In genomic region chr17:84512516-84513085, GRCm38 (mm10) we compare ENCODE assay signal across 9 mouse cellular contexts. TPM values are rescaled to one million over a fixed set of nuclear protein-coding genes. Genes with fewer than 3 reads are reported as not detected.
DNase-seq lines count a peak whose midpoint lies in the region; ATAC-seq and TF ChIP-seq lines count a peak whose summit lies in the region.
"Had no signal": no experiment of that assay in that cellular context is flagged by ENCODE, and none has a peak within 500 bp of the region (broad histone marks: within the 10 kb centered on the region; RNA-seq: fewer than 3 reads in every experiment).

No protein-coding gene starts in this region.

- peak overlapping the region; percentile 51 for H3K4me3 ChIP-seq in liver, adult 2 months (ENCODE audit: insufficient read depth, low read depth, low read length)
- peak overlapping the region; percentile 83 for H3K4me3 ChIP-seq in embryonic facial prominence, embryonic 15.5 days (replicated peaks)
- H3K4me3 ChIP-seq in kidney, embryonic 15.5 days (replicated peaks), result peak overlapping the region; percentile 63
- peak overlapping the region; percentile 67 for H3K4me3 ChIP-seq in midbrain, embryonic 11.5 days (ENCODE audit: low read depth, low read length)

- TF ChIP-seq CTCF in liver, adult 2 months (IDR thresholded peaks at IDR 0.05; ENCODE audit: low read depth, low read length), result no peak

- H3K9ac ChIP-seq in liver, adult 2 months (ENCODE audit: low read depth, low read length), result 0 out of 2 replicates have a peak overlapping the region, but pooled peaks have one; percentile 42
- peak overlapping the region; percentile 63 for H3K9ac ChIP-seq in embryonic facial prominence, embryonic 15.5 days
- H3K9ac ChIP-seq in kidney, embryonic 15.5 days, result peak overlapping the region; percentile 53
- H3K9ac ChIP-seq in midbrain, embryonic 11.5 days (ENCODE audit: low read length), result peak overlapping the region; percentile 75

- no peaks in the 10 kb centered on the region for H3K4me1 ChIP-seq in liver, adult 2 months (ENCODE audit: control insufficient read depth, insufficient read depth, low read length)
- H3K4me1 ChIP-seq in embryonic facial prominence, embryonic 15.5 days, result peaks cover 24% of the 10 kb centered on the region
- H3K4me1 ChIP-seq in kidney, embryonic 15.5 days, result peaks cover 30% of the 10 kb centered on the region
- peaks cover 12% of the 10 kb centered on the region for H3K4me1 ChIP-seq in midbrain, embryonic 11.5 days (ENCODE audit: control insufficient read depth, insufficient read depth, low read length)

- peaks cover 10% of the 10 kb centered on the region for H3K27me3 ChIP-seq in liver, adult 2 months (ENCODE audit: control insufficient read depth, insufficient read depth, low read length)
- H3K27me3 ChIP-seq in embryonic facial prominence, embryonic 15.5 days, result no peaks in the 10 kb centered on the region
- no peaks in the 10 kb centered on the region for H3K27me3 ChIP-seq in kidney, embryonic 15.5 days
- no peaks in the 10 kb centered on the region for H3K27me3 ChIP-seq in midbrain, embryonic 11.5 days (ENCODE audit: control insufficient read depth, insufficient read depth, low read length)

- WGBS in liver, adult 2 months, result 57% methylated on average over 4 of the region's 4 CpGs
- WGBS in embryonic facial prominence, embryonic 15.5 days, result 15% methylated on average over 4 of the region's 4 CpGs
- 27% methylated on average over 4 of the region's 4 CpGs for WGBS in kidney, embryonic 15.5 days
- 31% methylated on average over 4 of the region's 4 CpGs for WGBS in midbrain, embryonic 11.5 days

- ATAC-seq in embryonic facial prominence, embryonic 15.5 days (ENCODE audit: insufficient number of reproducible peaks, low FRiP score, low TSS enrichment, low read depth), result no peak
- ATAC-seq in kidney, embryonic 15.5 days (replicated peaks; ENCODE audit: low FRiP score), result peak; percentile 59
- ATAC-seq in midbrain, embryonic 11.5 days (ENCODE audit: low FRiP score), result no peak
- ATAC-seq in erythroid progenitor cell, adult 5-6 weeks (replicated peaks; ENCODE audit: low FRiP score, poor library complexity, severe bottlenecking), result no peak

- DNase-seq in liver, adult 2 months (ENCODE audit: extremely low read depth, low read depth, low spot score), result no peak
- DNase-seq in liver, result no peak
- no peak for DNase-seq in midbrain, embryonic 11.5 days (ENCODE audit: low spot score, missing footprints)
- DNase-seq in layer of hippocampus, adult 11-12 months (ENCODE audit: low spot score), result no peak
- no peak for DNase-seq in urinary bladder, postnatal 10 days (ENCODE audit: low spot score)

- no peak overlapping the region for H3K27ac ChIP-seq in liver, adult 2 months (replicated peaks; ENCODE audit: insufficient read depth, low read depth, low read length)
- H3K27ac ChIP-seq in embryonic facial prominence, embryonic 15.5 days (replicated peaks), result peak overlapping the region; percentile 83
- H3K27ac ChIP-seq in kidney, embryonic 15.5 days, result peak overlapping the region; percentile 91
- H3K27ac ChIP-seq in midbrain, embryonic 11.5 days (ENCODE audit: low read depth, low read length), result no peak overlapping the region

- no peaks in the 10 kb centered on the region for H3K79me2 ChIP-seq in liver, adult 2 months (ENCODE audit: control insufficient read depth, insufficient read depth, low read length)

- H3K4me2 ChIP-seq in embryonic facial prominence, embryonic 15.5 days (replicated peaks), result peak overlapping the region; percentile 67
- peak overlapping the region; percentile 80 for H3K4me2 ChIP-seq in kidney, embryonic 15.5 days
- peak overlapping the region; percentile 95 for H3K4me2 ChIP-seq in midbrain, embryonic 11.5 days

- no peaks in the 10 kb centered on the region for H3K36me3 ChIP-seq in liver, adult 2 months (ENCODE audit: control insufficient read depth, insufficient read depth, low read length)
- no peaks in the 10 kb centered on the region for H3K36me3 ChIP-seq in embryonic facial prominence, embryonic 15.5 days
- H3K36me3 ChIP-seq in kidney, embryonic 15.5 days, result no peaks in the 10 kb centered on the region
- no peaks in the 10 kb centered on the region for H3K36me3 ChIP-seq in midbrain, embryonic 11.5 days (ENCODE audit: control insufficient read depth, insufficient read depth, low read length)

- no peaks in the 10 kb centered on the region for H3K9me3 ChIP-seq in embryonic facial prominence, embryonic 15.5 days (replicated peaks)
- H3K9me3 ChIP-seq in kidney, embryonic 15.5 days (replicated peaks), result no peaks in the 10 kb centered on the region
- no peaks in the 10 kb centered on the region for H3K9me3 ChIP-seq in midbrain, embryonic 11.5 days (ENCODE audit: control insufficient read depth, low read length)

- TF ChIP-seq POLR2A in liver, adult 2 months (IDR thresholded peaks at IDR 0.05; ENCODE audit: extremely low read depth, insufficient read depth, low read length), result no peak

RNA-seq across cellular contexts. Expression of gene Plekhh2, which starts 0.9 kb away (rescaled TPM):
- total RNA-seq in liver, adult 2 months (2014; rRNA removed), result 0.65 and 1.3 TPM in 2 replicates
- 0.42 and 0.46 TPM in 2 replicates for polyA plus RNA-seq in liver, adult 2 months (2012; rRNA removed)
- 8.9 and 9.5 TPM in 2 replicates for polyA plus RNA-seq in embryonic facial prominence, embryonic 15.5 days (2015; fragmentation: Nextera tagmentation; extraction: Ambion mirVana)
- 10.3 and 11.9 TPM in 2 replicates for polyA plus RNA-seq in kidney, embryonic 15.5 days (2015; fragmentation: Nextera tagmentation; extraction: Ambion mirVana)
- polyA plus RNA-seq in midbrain, embryonic 11.5 days (2014; fragmentation: Nextera tagmentation; extraction: Ambion mirVana), result 2.8 and 3.1 TPM in 2 replicates
- total RNA-seq in erythroid progenitor cell, adult 5-6 weeks (2015; ENCODE audit: low replicate concordance), result not detected in 2 replicates
- not detected in 2 replicates for total RNA-seq in erythroid progenitor cell, adult 5-6 weeks (2017; ENCODE audit: low replicate concordance)
- total RNA-seq: neutrophil, adult 5-6 weeks had no signal

RNA-seq across cellular contexts. Expression of gene Thada, which starts 46.6 kb away (rescaled TPM):
- total RNA-seq in liver, adult 2 months (2014; rRNA removed), result 6.1 and 7.4 TPM in 2 replicates
- 1.8 and 2.8 TPM in 2 replicates for polyA plus RNA-seq in liver, adult 2 months (2012; rRNA removed)
- 6.8 and 7.9 TPM in 2 replicates for polyA plus RNA-seq in embryonic facial prominence, embryonic 15.5 days (2015; fragmentation: Nextera tagmentation; extraction: Ambion mirVana)
- polyA plus RNA-seq in kidney, embryonic 15.5 days (2015; fragmentation: Nextera tagmentation; extraction: Ambion mirVana), result 10.3 and 10.4 TPM in 2 replicates
- polyA plus RNA-seq in midbrain, embryonic 11.5 days (2014; fragmentation: Nextera tagmentation; extraction: Ambion mirVana), result 7.6 and 8.7 TPM in 2 replicates
- total RNA-seq in erythroid progenitor cell, adult 5-6 weeks (2015; ENCODE audit: low replicate concordance), result 10.9 and 13.0 TPM in 2 replicates
- total RNA-seq in erythroid progenitor cell, adult 5-6 weeks (2017; ENCODE audit: low replicate concordance), result 7.5 and 16.0 TPM in 2 replicates

Comparison
In these comparisons a context has a peak if more than half of its experiments do, and no peak if none do; other contexts are left out.
1. H3K27ac ChIP-seq: peak in embryonic facial prominence, embryonic 15.5 days (single experiment) and kidney, embryonic 15.5 days (single experiment); none in liver, adult 2 months (single experiment) and midbrain, embryonic 11.5 days (single experiment).
2. Peak in every context shown above with its lines, with median percentiles within 50 percentile points of each other: H3K4me3 ChIP-seq, H3K9ac ChIP-seq and H3K4me2 ChIP-seq.